ENCODE assay signal across 19 mouse cellular contexts in the genomic region with DNA sequence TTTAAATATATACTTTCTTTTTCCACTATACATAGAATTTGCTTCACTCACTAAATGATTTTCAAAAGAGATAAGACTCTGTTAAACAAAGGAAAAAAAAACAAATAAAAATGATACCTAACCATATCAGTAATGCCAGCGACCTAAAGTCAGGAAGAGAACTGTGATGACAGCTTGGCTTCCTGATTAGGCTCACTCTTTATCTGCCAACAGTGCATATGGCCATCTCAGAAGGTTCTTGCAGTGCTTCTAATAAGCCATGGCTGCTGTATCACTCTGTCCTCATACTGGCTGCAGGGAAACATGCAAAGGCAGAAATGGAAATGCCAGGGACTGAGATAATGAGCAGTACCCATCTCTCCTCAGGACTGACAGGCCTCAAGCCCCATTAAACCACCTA.
DNase-seq lines count a peak whose midpoint lies in the region; ATAC-seq lines count a peak whose summit lies in the region.
"Had no signal": no experiment of that assay in that cellular context is flagged by ENCODE, and none has a peak within 500 bp of the region (broad histone marks: within the 10 kb centered on the region; RNA-seq: fewer than 3 reads in every experiment).

No protein-coding gene starts in this region.

- H3K4me1 ChIP-seq in liver, embryonic 11.5 days (replicated peaks; ENCODE audit: control insufficient read depth, insufficient read depth, low read length) = peaks cover 7% of the 10 kb centered on the region; the same call in 1 of the 2 replicates
- no peaks in the 10 kb centered on the region for H3K4me1 ChIP-seq in neural tube, embryonic 15.5 days
- H3K4me1 ChIP-seq: forebrain, embryonic 10.5 days; hindbrain, embryonic 10.5 days; limb, embryonic 13.5 days; neural tube, embryonic 12.5 days had no signal

- WGBS in liver, embryonic 11.5 days = 16% methylated on average over 1 of the region's 1 CpGs
- 72% methylated on average over 1 of the region's 1 CpGs for WGBS in neural tube, embryonic 15.5 days

- no peak overlapping the region for H3K4me2 ChIP-seq in liver, embryonic 11.5 days
- no peak overlapping the region for H3K4me2 ChIP-seq in neural tube, embryonic 15.5 days
- H3K4me2 ChIP-seq: heart, embryonic 15.5 days; limb, embryonic 13.5 days; neural tube, embryonic 12.5 days had no signal

- H3K36me3 ChIP-seq in liver, embryonic 11.5 days (ENCODE audit: control insufficient read depth, insufficient read depth, low read length) = no peaks in the 10 kb centered on the region
- no peaks in the 10 kb centered on the region for H3K36me3 ChIP-seq in neural tube, embryonic 15.5 days
- H3K36me3 ChIP-seq: forebrain, embryonic 10.5 days; heart, embryonic 15.5 days; hindbrain, embryonic 10.5 days; limb, embryonic 13.5 days; neural tube, embryonic 12.5 days had no signal

- intact Hi-C loops in left cerebral cortex, postnatal 36 days (cut with DNase I) = no loop called here

- no peak for DNase-seq in liver, embryonic 11.5 days (ENCODE audit: low spot score)
- no peak for DNase-seq in liver
- peak; percentile 44 to 62 for DNase-seq in cerebellum, adult 18-20 months
- peak; percentile 22 to 48 for DNase-seq in cerebellum, postnatal 36 days
- DNase-seq in adrenal gland, adult 8-10 months = no peak
- DNase-seq in left cerebral cortex, postnatal 36 days (ENCODE audit: low spot score in 2 of 2) = no peak
- DNase-seq: B cell, adult 2 months; heart, adult 18-20 months; thymus, postnatal 14 days had no signal

- H3K27me3 ChIP-seq in liver, embryonic 11.5 days (replicated peaks; ENCODE audit: control insufficient read depth, insufficient read depth, low read length) = no peaks in the 10 kb centered on the region
- no peaks in the 10 kb centered on the region for H3K27me3 ChIP-seq in neural tube, embryonic 15.5 days (replicated peaks)
- H3K27me3 ChIP-seq: heart, embryonic 15.5 days; limb, embryonic 13.5 days; neural tube, embryonic 12.5 days had no signal

- no peak overlapping the region for H3K4me3 ChIP-seq in liver, embryonic 11.5 days (ENCODE audit: low read depth, low read length)
- no peak overlapping the region for H3K4me3 ChIP-seq in neural tube, embryonic 15.5 days (replicated peaks)
- H3K4me3 ChIP-seq: forebrain, embryonic 10.5 days; heart, embryonic 15.5 days; hindbrain, embryonic 10.5 days; layer of hippocampus, adult 2 months; limb, embryonic 13.5 days; neural tube, embryonic 12.5 days had no signal

- no peak overlapping the region for H3K27ac ChIP-seq in liver, embryonic 11.5 days (ENCODE audit: low read depth, low read length)
- no peak overlapping the region for H3K27ac ChIP-seq in neural tube, embryonic 15.5 days (replicated peaks)
- H3K27ac ChIP-seq: forebrain, embryonic 10.5 days; heart, embryonic 15.5 days; hindbrain, embryonic 10.5 days; kidney, postnatal 0 days; layer of hippocampus, adult 2 months; limb, embryonic 13.5 days; neural tube, embryonic 12.5 days had no signal

- H3K9me3 ChIP-seq in liver, embryonic 11.5 days (ENCODE audit: control insufficient read depth, low read length) = no peaks in the 10 kb centered on the region
- H3K9me3 ChIP-seq in neural tube, embryonic 15.5 days (replicated peaks) = no peaks in the 10 kb centered on the region
- H3K9me3 ChIP-seq: forebrain, embryonic 10.5 days; heart, embryonic 15.5 days; hindbrain, embryonic 10.5 days; limb, embryonic 13.5 days; neural tube, embryonic 12.5 days had no signal

- peak; percentile 92 for ATAC-seq in liver, embryonic 11.5 days (replicated peaks; ENCODE audit: low FRiP score)
- peak; percentile 93 for ATAC-seq in megakaryocyte progenitor cell, adult 5-6 weeks (replicated peaks; ENCODE audit: poor library complexity)
- no peak for ATAC-seq in neural tube, embryonic 15.5 days (ENCODE audit: low FRiP score)
- ATAC-seq: inflammation-experienced regulatory T-cells, adult 6 months had no signal

- H3K9ac ChIP-seq in liver, embryonic 11.5 days (ENCODE audit: low read depth, low read length) = no peak overlapping the region
- no peak overlapping the region for H3K9ac ChIP-seq in neural tube, embryonic 15.5 days (replicated peaks)
- H3K9ac ChIP-seq: heart, embryonic 15.5 days; limb, embryonic 13.5 days; neural tube, embryonic 12.5 days had no signal

Comparison
In these comparisons a context has a peak if more than half of its experiments do, and no peak if none do; other contexts are left out.
1. DNase-seq: peak in cerebellum, adult 18-20 months (2 of 2) and cerebellum, postnatal 36 days (2 of 2); none in liver, embryonic 11.5 days (single experiment), liver (single experiment), adrenal gland, adult 8-10 months (single experiment) and left cerebral cortex, postnatal 36 days (0 of 2).